Mouse (Mus musculus) embryonic facial prominence, embryonic 12.5 days (tissue): ENCODE measurements around the gene Tradd. TPM values are rescaled to one million over a fixed set of nuclear protein-coding genes. Genes with fewer than 3 reads are reported as not detected.
"Not testable (repeated sequence)": the region's sequence is repeated elsewhere in the genome, so short reads cannot be mapped to it uniquely, and the experiment has no call there.

Experiments used
- ATAC-seq: fragments of 200-750 bp; cut with Nextera tagmentation; 2 replicates; pipeline ENCODE4 v1.8.0; 2017; ENCODE audit not compliant: insufficient number of reproducible peaks, insufficient read depth, low FRiP score, low TSS enrichment
- H3K27ac ChIP-seq: fragments of 300-500 bp; sonication (generic); 2 replicates; pipeline ENCODE4 v1.5.1; 2016; ENCODE audit warnings: mild to moderate bottlenecking
- H3K27me3 ChIP-seq: fragments of 300-500 bp; sonication (generic); 2 replicates; pipeline ENCODE4 v1.6.1; 2016; ENCODE audit warnings: mild to moderate bottlenecking, moderate library complexity
- H3K36me3 ChIP-seq: fragments of 300-500 bp; sonication (generic); 2 replicates; pipeline ENCODE4 v1.6.1; 2016; ENCODE audit warnings: mild to moderate bottlenecking
- H3K4me1 ChIP-seq: fragments of 300-500 bp; sonication (generic); 2 replicates; pipeline ENCODE4 v1.6.1; 2016
- H3K4me2 ChIP-seq: fragments of 300-500 bp; sonication (generic); replicated peaks from 2 replicates; pipeline ENCODE4 v1.6.1; 2016; ENCODE audit warnings: mild to moderate bottlenecking, moderate library complexity
- H3K4me3 ChIP-seq: fragments of 300-500 bp; sonication (generic); 2 replicates; pipeline ENCODE4 v1.5.1; 2016; ENCODE audit warnings: mild to moderate bottlenecking
- H3K9ac ChIP-seq: fragments of 300-500 bp; sonication (generic); 2 replicates; pipeline ENCODE4 v1.6.1; 2016; ENCODE audit warnings: mild to moderate bottlenecking, moderate library complexity
- H3K9me3 ChIP-seq: fragments of 300-500 bp; sonication (generic); 2 replicates; pipeline ENCODE4 v1.6.1; 2016; ENCODE audit warnings: mild to moderate bottlenecking, moderate library complexity
- WGBS: fragments of 180-500 bp; shearing (Covaris S2); methylation state at CpG from one replicate; pipeline ENCODE4 v1.1.7; 2016; 5-methylcytosine and 5-hydroxymethylcytosine counted together
- polyA plus RNA-seq: library from polyadenylated mRNA; unstranded; fragments of >200 nt; fragmentation: Nextera tagmentation; extraction: Ambion mirVana; gene quantifications from 2 replicates; pipeline ENCODE4 v1.2.1, GENCODE M21; 2016

Tradd gene
- polyA plus RNA-seq, 1 experiment from 2014 or later: 17.4 TPM

- WGBS: 78% methylated on average over 7 of the region's 7 CpGs
- Histone ChIP-seq H3K27ac (no peak overlapping the region), H3K27me3 (peaks cover 19% of the 10 kb centered on the region), H3K9me3 (no peaks in the 10 kb centered on the region), H3K4me1 (peaks cover 24% of the 10 kb centered on the region), H3K36me3 (no peaks in the 10 kb centered on the region), H3K4me3 (no peak overlapping the region), H3K9ac (no peak overlapping the region), H3K4me2 (no peak overlapping the region)
- ATAC-seq: no peak
Observed at GRCm38 (mm10) chr8:105292471-105292870, 28.1 kb upstream of the Tradd start.

- not testable (repeated sequence) for ATAC-seq, H3K4me3 ChIP-seq, H3K9me3 ChIP-seq, H3K9ac ChIP-seq, H3K4me2 ChIP-seq, H3K27ac ChIP-seq, H3K36me3 ChIP-seq
- WGBS: 64% methylated on average over 3 of the region's 3 CpGs
- Histone ChIP-seq H3K27me3 (peaks cover 19% of the 10 kb centered on the region), H3K4me1 (peaks cover 24% of the 10 kb centered on the region)
Observed at GRCm38 (mm10) chr8:105291802-105292201, 27.4 kb upstream of the Tradd start.

- H3K9ac ChIP-seq, H3K36me3 ChIP-seq, H3K4me3 ChIP-seq, H3K9me3 ChIP-seq, H3K4me2 ChIP-seq, ATAC-seq, H3K27ac ChIP-seq: not testable (repeated sequence)
- WGBS: 87% methylated on average over 8 of the region's 8 CpGs
- Histone ChIP-seq H3K27me3 (peaks cover 19% of the 10 kb centered on the region), H3K4me1 (peaks cover 24% of the 10 kb centered on the region)
Observed at GRCm38 (mm10) chr8:105291364-105291763, 27.0 kb upstream of the Tradd start.

- Histone ChIP-seq H3K4me1 (peaks cover 24% of the 10 kb centered on the region), H3K4me3 (peak overlapping the region; percentile 44), H3K9me3 (no peaks in the 10 kb centered on the region), H3K9ac (no peak overlapping the region), H3K27me3 (peaks cover 19% of the 10 kb centered on the region), H3K36me3 (no peaks in the 10 kb centered on the region), H3K27ac (no peak overlapping the region), H3K4me2 (peak overlapping the region; percentile 84)
- 5% methylated on average over 31 of the region's 31 CpGs for WGBS
- no peak for ATAC-seq
Observed at GRCm38 (mm10) chr8:105290554-105291314, 26.3 kb upstream of the Tradd start.

GRCm38 (mm10) chr8:105289805-105290460 is 25.5 kb upstream of the Tradd start, which contains the start of gene 4931428F04Rik:
TSS of gene 4931428F04Rik (minus strand) at chr8:105289864.
- 2% methylated on average over 43 of the region's 43 CpGs for WGBS
- Histone ChIP-seq H3K4me3 (peak within 1 kb of the TSS; percentile 44), H3K27ac (peak within 1 kb of the TSS; percentile 52; the same call in 1 of the 2 replicates), H3K27me3 (peaks cover 19% of the 10 kb centered on the region), H3K9ac (peak within 1 kb of the TSS; percentile 48), H3K4me2 (peak within 1 kb of the TSS; percentile 84), H3K9me3 (no peaks in the 10 kb centered on the region), H3K36me3 (0 out of 2 replicates have a peak, but pooled peaks cover 5% of the 10 kb centered on the region), H3K4me1 (peaks cover 24% of the 10 kb centered on the region)
- peak; percentile 10; the same call in 1 of the 2 replicates for ATAC-seq

GRCm38 (mm10) chr8:105288958-105289732 is 24.7 kb upstream of the Tradd start:
- peak overlapping the region; percentile 44 for H3K4me3 ChIP-seq
- H3K4me2 ChIP-seq: peak overlapping the region; percentile 84
- ATAC-seq: peak; percentile 87
- H3K9me3 ChIP-seq: no peaks in the 10 kb centered on the region
- WGBS: under 1% methylated on average over 53 of the region's 53 CpGs
- H3K27me3 ChIP-seq: peaks cover 19% of the 10 kb centered on the region
- H3K36me3 ChIP-seq: peaks cover 9% of the 10 kb centered on the region; the same call in 1 of the 2 replicates
- H3K9ac ChIP-seq: peak overlapping the region; percentile 48
- H3K27ac ChIP-seq: peak overlapping the region; percentile 52; the same call in 1 of the 2 replicates
- H3K4me1 ChIP-seq: peaks cover 24% of the 10 kb centered on the region

GRCm38 (mm10) chr8:105288231-105288630 is 23.8 kb upstream of the Tradd start:
- H3K9me3 ChIP-seq: no peaks in the 10 kb centered on the region
- H3K4me1 ChIP-seq: peaks cover 24% of the 10 kb centered on the region
- H3K27ac ChIP-seq: no peak overlapping the region
- H3K27me3 ChIP-seq: peaks cover 12% of the 10 kb centered on the region
- H3K36me3 ChIP-seq: peaks cover 12% of the 10 kb centered on the region; the same call in 1 of the 2 replicates
- ATAC-seq: no peak
- WGBS: 81% methylated on average over 5 of the region's 5 CpGs
- peak overlapping the region; percentile 44 for H3K4me3 ChIP-seq
- H3K4me2 ChIP-seq: peak overlapping the region; percentile 84
- no peak overlapping the region for H3K9ac ChIP-seq

GRCm38 (mm10) chr8:105286907-105287306 is 22.5 kb upstream of the Tradd start:
- ATAC-seq: no peak
- WGBS: 89% methylated on average over 4 of the region's 4 CpGs
- peaks cover 20% of the 10 kb centered on the region for H3K36me3 ChIP-seq
- no peak overlapping the region for H3K27ac ChIP-seq
- no peaks in the 10 kb centered on the region for H3K9me3 ChIP-seq
- H3K4me3 ChIP-seq: no peak overlapping the region
- H3K4me2 ChIP-seq: no peak overlapping the region
- no peak overlapping the region for H3K9ac ChIP-seq
- H3K4me1 ChIP-seq: peaks cover 24% of the 10 kb centered on the region
- H3K27me3 ChIP-seq: peaks cover 11% of the 10 kb centered on the region

- H3K4me1 ChIP-seq: peaks cover 20% of the 10 kb centered on the region
- H3K36me3 ChIP-seq: peaks cover 27% of the 10 kb centered on the region
- no peak overlapping the region for H3K9ac ChIP-seq
- no peak overlapping the region for H3K4me2 ChIP-seq
- H3K4me3 ChIP-seq: no peak overlapping the region
- no peak for ATAC-seq
- H3K27ac ChIP-seq: no peak overlapping the region
- peaks cover 10% of the 10 kb centered on the region for H3K27me3 ChIP-seq
- 47% methylated on average over 12 of the region's 12 CpGs for WGBS
- H3K9me3 ChIP-seq: no peaks in the 10 kb centered on the region
Observed at GRCm38 (mm10) chr8:105285514-105285913, 21.1 kb upstream of the Tradd start.

- Histone ChIP-seq H3K27me3 (peaks cover 27% of the 10 kb centered on the region), H3K4me2 (no peak overlapping the region), H3K9me3 (no peaks in the 10 kb centered on the region), H3K4me3 (no peak overlapping the region), H3K4me1 (peaks cover 8% of the 10 kb centered on the region), H3K9ac (no peak overlapping the region), H3K27ac (no peak overlapping the region), H3K36me3 (peaks cover 28% of the 10 kb centered on the region)
- ATAC-seq: no peak
- 27% methylated on average over 23 of the region's 23 CpGs for WGBS
Observed at GRCm38 (mm10) chr8:105283074-105283473, 18.7 kb upstream of the Tradd start.

GRCm38 (mm10) chr8:105282239-105282638 is 17.8 kb upstream of the Tradd start:
- no peak for ATAC-seq

More at GRCm38 (mm10) chr8:105282239-105282638, 17.8 kb upstream of the Tradd start:
- Histone ChIP-seq H3K4me1 (peaks cover 6% of the 10 kb centered on the region), H3K36me3 (peaks cover 28% of the 10 kb centered on the region), H3K27ac (no peak overlapping the region), H3K4me3 (no peak overlapping the region), H3K9me3 (no peaks in the 10 kb centered on the region), H3K4me2 (no peak overlapping the region), H3K9ac (no peak overlapping the region), H3K27me3 (peaks cover 35% of the 10 kb centered on the region)
- 88% methylated on average over 4 of the region's 4 CpGs for WGBS
